Mouse (Mus musculus) embryonic facial prominence, embryonic 14.5 days (tissue): Measurements from ENCODE around the gene Ets1. TPM values are rescaled to one million over a fixed set of nuclear protein-coding genes. Genes with fewer than 3 reads are reported as not detected.

ENCODE experiments used
- ATAC-seq: fragments of 200-750 bp; cut with Nextera tagmentation; 2 replicates; pipeline ENCODE4 v1.8.0; 2017; ENCODE audit warnings: low read depth, moderate number of reproducible peaks, moderate TSS enrichment
- DNase-seq: peaks from one replicate; pipeline ENCODE4 v3.0.0-alpha.2; 2015; ENCODE audit warnings: low spot score
- H3K27ac ChIP-seq: fragments of 300-500 bp; sonication (generic); replicated peaks from 2 replicates; pipeline ENCODE4 v1.5.1; 2014; ENCODE audit warnings: low read depth, mild to moderate bottlenecking, low read length, moderate library complexity
- H3K27me3 ChIP-seq: fragments of 300-500 bp; sonication (generic); replicated peaks from 2 replicates; pipeline ENCODE4 v1.6.1; 2014; ENCODE audit warnings: low read length; ENCODE audit not compliant: control insufficient read depth, insufficient read depth
- H3K36me3 ChIP-seq: fragments of 300-500 bp; sonication (generic); 2 replicates; pipeline ENCODE4 v1.6.1; 2014; ENCODE audit warnings: low read length, mixed read lengths; ENCODE audit not compliant: control insufficient read depth, insufficient read depth
- H3K4me1 ChIP-seq: fragments of 300-500 bp; sonication (generic); 2 replicates; pipeline ENCODE4 v1.6.1; 2014; ENCODE audit warnings: antibody characterized with exemption, low read length; ENCODE audit not compliant: control insufficient read depth, insufficient read depth
- H3K4me2 ChIP-seq: fragments of 300-500 bp; sonication (generic); 2 replicates; pipeline ENCODE4 v1.6.1; 2014; ENCODE audit warnings: low read depth, mild to moderate bottlenecking, low read length, moderate library complexity, mixed read lengths
- H3K4me3 ChIP-seq: fragments of 300-500 bp; sonication (generic); 2 replicates; pipeline ENCODE4 v1.5.1; 2014; ENCODE audit warnings: low read depth, mild to moderate bottlenecking, low read length
- H3K9ac ChIP-seq: fragments of 300-500 bp; sonication (generic); 2 replicates; pipeline ENCODE4 v1.6.1; 2014; ENCODE audit warnings: low read depth, mild to moderate bottlenecking, low read length, moderate library complexity, mixed read lengths
- H3K9me3 ChIP-seq: fragments of 300-500 bp; sonication (generic); 2 replicates; pipeline ENCODE4 v1.6.1; 2016; ENCODE audit warnings: low read length; ENCODE audit not compliant: control insufficient read depth
- WGBS: fragments of 180-500 bp; shearing (Covaris S2); extraction: QIAGEN DNeasy Blood & Tissue Kit; methylation state at CpG from one replicate; pipeline ENCODE4 v1.1.7; 2014; 5-methylcytosine and 5-hydroxymethylcytosine counted together
- polyA plus RNA-seq: library from polyadenylated mRNA; unstranded; fragments of >200 nt; fragmentation: Nextera tagmentation; extraction: Ambion mirVana; gene quantifications from 2 replicates; pipeline ENCODE4 v1.2.1, GENCODE M21; 2014

Gene Ets1
- polyA plus RNA-seq, 1 experiment from 2014 or later = 32.7 TPM

GRCm38 (mm10) chr9:32676480-32676879 lies 40.5 kb downstream of the Ets1 start:
- peak overlapping the region; percentile 30; the same call in 1 of the 2 replicates for H3K4me2 ChIP-seq
- H3K4me1 ChIP-seq = peaks cover 33% of the 10 kb centered on the region
- DNase-seq = peak; percentile 31
- 14% methylated on average over 3 of the region's 3 CpGs for WGBS
- no peak overlapping the region for H3K4me3 ChIP-seq
- H3K36me3 ChIP-seq = no peaks in the 10 kb centered on the region
- 0 out of 2 replicates have a peak overlapping the region, but pooled peaks have one; percentile 8 for H3K27ac ChIP-seq
- H3K27me3 ChIP-seq = 0 out of 2 replicates have a peak, but pooled peaks cover 4% of the 10 kb centered on the region
- H3K9me3 ChIP-seq = no peaks in the 10 kb centered on the region
- ATAC-seq = peak; percentile 8; the same call in 1 of the 2 replicates
- no peak overlapping the region for H3K9ac ChIP-seq

DNA sequence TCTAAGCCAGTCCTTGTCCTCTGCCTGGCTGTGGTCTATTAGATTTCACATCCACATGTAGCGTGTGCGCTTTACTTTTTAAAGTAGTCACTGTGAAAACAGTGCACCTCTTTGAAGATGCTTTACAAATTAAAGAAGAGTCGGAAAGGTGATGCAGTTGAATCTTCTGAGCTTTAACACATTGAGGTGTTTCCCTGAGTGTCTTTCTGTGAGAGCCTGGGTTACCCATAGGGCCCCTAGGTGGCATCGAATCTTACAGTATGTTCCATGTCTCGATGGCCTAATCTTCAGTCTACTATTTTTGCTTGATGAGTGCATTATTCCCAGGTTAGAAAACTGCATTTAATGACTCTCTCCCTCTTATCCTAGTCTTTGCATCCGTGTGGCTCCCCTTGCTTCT lies 41.6 kb downstream of the Ets1 start:
- 80% methylated on average over 6 of the region's 6 CpGs for WGBS
- Histone ChIP-seq H3K4me2 (no peak overlapping the region), H3K27ac (no peak overlapping the region), H3K27me3 (0 out of 2 replicates have a peak, but pooled peaks cover 4% of the 10 kb centered on the region), H3K36me3 (no peaks in the 10 kb centered on the region), H3K9me3 (no peaks in the 10 kb centered on the region), H3K9ac (no peak overlapping the region), H3K4me3 (no peak overlapping the region), H3K4me1 (peaks cover 22% of the 10 kb centered on the region)
- DNase-seq (no peak), ATAC-seq (no peak)

DNA sequence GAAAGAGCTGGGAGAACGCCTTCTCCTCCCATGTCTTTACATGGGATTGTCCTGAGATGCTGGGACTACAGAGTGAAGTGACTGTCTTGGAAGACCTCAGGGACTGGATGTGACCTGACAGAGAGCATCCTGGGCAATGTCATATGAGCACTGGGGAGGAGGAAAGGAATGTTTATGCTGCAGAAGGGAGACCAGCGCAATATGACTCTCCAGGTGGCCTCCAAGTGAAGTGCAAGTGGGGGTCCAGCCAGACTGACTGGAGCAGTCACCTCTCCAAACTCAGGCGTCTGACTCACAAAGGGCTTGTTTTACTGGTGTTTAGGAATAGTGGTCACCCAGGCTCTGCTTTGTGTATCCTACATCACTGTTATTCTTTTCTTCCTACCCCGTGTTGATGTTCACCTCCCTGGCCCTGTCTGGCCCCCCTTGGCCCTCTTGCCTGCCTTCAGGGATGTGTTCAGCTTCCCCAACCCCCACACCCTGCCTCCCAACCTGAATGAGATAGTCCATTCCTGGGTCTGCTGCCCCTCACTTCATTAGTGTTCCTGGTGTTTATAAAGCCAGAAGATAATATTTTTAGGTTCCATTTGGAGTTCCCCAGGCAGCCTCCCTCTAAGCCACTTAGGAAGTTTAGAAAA lies 42.2 kb downstream of the Ets1 start:
- ATAC-seq = no peak
- no peaks in the 10 kb centered on the region for H3K36me3 ChIP-seq
- H3K27ac ChIP-seq = no peak overlapping the region
- H3K4me2 ChIP-seq = no peak overlapping the region
- WGBS = 51% methylated on average over 4 of the region's 4 CpGs
- 0 out of 2 replicates have a peak, but pooled peaks cover 4% of the 10 kb centered on the region for H3K27me3 ChIP-seq
- no peak overlapping the region for H3K4me3 ChIP-seq
- H3K4me1 ChIP-seq = peaks cover 17% of the 10 kb centered on the region
- DNase-seq = no peak
- H3K9ac ChIP-seq = no peak overlapping the region
- H3K9me3 ChIP-seq = no peaks in the 10 kb centered on the region

DNA sequence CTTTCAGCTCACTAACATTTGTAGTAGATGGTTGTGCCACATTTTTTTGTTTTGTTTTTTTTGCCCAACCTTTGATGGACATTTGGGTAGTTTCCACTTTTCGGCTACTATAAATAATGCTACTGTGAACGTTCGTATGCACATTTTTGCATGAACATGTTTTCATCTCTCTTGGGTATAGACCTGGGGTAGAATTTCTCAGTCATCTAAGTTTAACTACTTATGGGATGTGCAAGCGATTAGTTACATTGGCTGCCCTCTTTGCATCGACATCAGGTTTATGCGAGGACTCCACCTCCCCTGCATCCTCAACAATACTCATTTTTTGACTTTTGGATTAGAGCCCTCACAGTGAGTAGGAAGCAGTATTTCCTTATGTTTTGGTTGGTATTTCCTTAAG lies 43.5 kb downstream of the Ets1 start:
- no peak for ATAC-seq
- Histone ChIP-seq H3K27me3 (no peaks in the 10 kb centered on the region; the same call in 1 of the 2 replicates), H3K36me3 (no peaks in the 10 kb centered on the region), H3K4me3 (no peak overlapping the region), H3K9me3 (no peaks in the 10 kb centered on the region), H3K4me1 (peaks cover 17% of the 10 kb centered on the region), H3K4me2 (no peak overlapping the region), H3K9ac (no peak overlapping the region), H3K27ac (no peak overlapping the region)
- no peak for DNase-seq
- WGBS = 66% methylated on average over 6 of the region's 6 CpGs

- Histone ChIP-seq H3K9ac (no peak overlapping the region), H3K4me1 (peaks cover 16% of the 10 kb centered on the region), H3K27me3 (no peaks in the 10 kb centered on the region; the same call in 1 of the 2 replicates), H3K4me2 (no peak overlapping the region), H3K36me3 (no peaks in the 10 kb centered on the region), H3K27ac (no peak overlapping the region), H3K4me3 (no peak overlapping the region), H3K9me3 (no peaks in the 10 kb centered on the region)
- 79% methylated on average over 2 of the region's 2 CpGs for WGBS
- DNase-seq = no peak
- ATAC-seq = no peak
Observed at GRCm38 (mm10) chr9:32680201-32680600, 44.2 kb downstream of the Ets1 start.

- Histone ChIP-seq H3K9ac (no peak overlapping the region), H3K4me3 (no peak overlapping the region), H3K27me3 (peaks cover 5% of the 10 kb centered on the region; the same call in 1 of the 2 replicates), H3K9me3 (no peaks in the 10 kb centered on the region), H3K36me3 (no peaks in the 10 kb centered on the region), H3K27ac (no peak overlapping the region; the same call in 1 of the 2 replicates), H3K4me1 (peaks cover 5% of the 10 kb centered on the region; the same call in 1 of the 2 replicates), H3K4me2 (no peak overlapping the region)
- peak; percentile 58 for DNase-seq
- ATAC-seq = peak; percentile 60; the same call in 1 of the 2 replicates
- WGBS = 16% methylated on average over 8 of the region's 8 CpGs
Observed at GRCm38 (mm10) chr9:32685793-32686558, 50.0 kb downstream of the Ets1 start.

- WGBS = 48% methylated on average over 2 of the region's 2 CpGs
- no peak overlapping the region for H3K4me2 ChIP-seq
- H3K4me1 ChIP-seq = peaks cover 8% of the 10 kb centered on the region; the same call in 1 of the 2 replicates
- ATAC-seq (no peak), DNase-seq (no peak)
- no peak overlapping the region for H3K9ac ChIP-seq
- H3K27ac ChIP-seq = no peak overlapping the region
- H3K27me3 ChIP-seq = peaks cover 5% of the 10 kb centered on the region; the same call in 1 of the 2 replicates
- no peaks in the 10 kb centered on the region for H3K36me3 ChIP-seq
- no peaks in the 10 kb centered on the region for H3K9me3 ChIP-seq
- no peak overlapping the region for H3K4me3 ChIP-seq
Observed at GRCm38 (mm10) chr9:32688351-32688750, 52.3 kb downstream of the Ets1 start.

- Histone ChIP-seq H3K36me3 (no peaks in the 10 kb centered on the region), H3K9me3 (no peaks in the 10 kb centered on the region), H3K4me2 (no peak overlapping the region), H3K4me1 (peaks cover 12% of the 10 kb centered on the region; the same call in 1 of the 2 replicates), H3K4me3 (no peak overlapping the region), H3K27ac (no peak overlapping the region), H3K9ac (no peak overlapping the region), H3K27me3 (peaks cover 5% of the 10 kb centered on the region; the same call in 1 of the 2 replicates)
- 56% methylated on average over 12 of the region's 12 CpGs for WGBS
- DNase-seq (peak; percentile 42), ATAC-seq (no peak)
Observed at GRCm38 (mm10) chr9:32691151-32691925, 55.3 kb downstream of the Ets1 start.
